In the genomic region with DNA sequence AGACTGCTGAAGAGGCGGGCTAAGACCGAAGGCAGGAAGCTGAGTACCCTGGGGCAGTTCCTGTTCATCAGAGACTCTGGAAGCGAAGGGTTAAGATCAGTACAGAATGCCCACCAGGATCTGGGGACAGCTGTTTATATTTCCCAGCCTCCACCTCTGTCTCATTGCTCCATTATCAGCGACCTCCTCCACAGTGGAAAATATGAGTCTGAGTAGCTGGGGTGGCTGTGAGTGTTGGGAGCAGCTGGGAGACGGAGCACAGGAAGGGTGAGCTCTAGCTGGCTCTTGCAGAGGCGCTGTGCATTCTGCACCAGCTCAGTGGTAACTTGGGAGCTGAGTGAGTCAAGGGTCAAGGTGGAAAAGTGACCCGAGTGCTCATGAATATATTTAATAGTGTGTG, we compare ENCODE assay signal across 11 mouse cellular contexts.
DNase-seq lines count a peak whose midpoint lies in the region; ATAC-seq lines count a peak whose summit lies in the region.
"Had no signal": no experiment of that assay in that cellular context is flagged by ENCODE, and none has a peak within 500 bp of the region (broad histone marks: within the 10 kb centered on the region; RNA-seq: fewer than 3 reads in every experiment).

No protein-coding gene starts in this region.

- peak overlapping the region; percentile 73 for H3K27ac ChIP-seq in heart, embryonic 10.5 days
- peak overlapping the region; percentile 53 for H3K27ac ChIP-seq in limb, embryonic 12.5 days
- H3K27ac ChIP-seq in neural tube, embryonic 15.5 days (replicated peaks): no peak overlapping the region

- no peak overlapping the region for H3K9ac ChIP-seq in limb, embryonic 12.5 days (replicated peaks)
- no peak overlapping the region for H3K9ac ChIP-seq in neural tube, embryonic 15.5 days (replicated peaks)

- peaks cover 41% of the 10 kb centered on the region for H3K4me1 ChIP-seq in heart, embryonic 10.5 days
- peaks cover 13% of the 10 kb centered on the region for H3K4me1 ChIP-seq in limb, embryonic 12.5 days (replicated peaks)
- H3K4me1 ChIP-seq in neural tube, embryonic 15.5 days: peaks cover 6% of the 10 kb centered on the region

- H3K27me3 ChIP-seq in heart, embryonic 10.5 days (ENCODE audit: insufficient read depth, poor library complexity, severe bottlenecking): no peaks in the 10 kb centered on the region
- no peaks in the 10 kb centered on the region for H3K27me3 ChIP-seq in limb, embryonic 12.5 days
- H3K27me3 ChIP-seq in neural tube, embryonic 15.5 days (replicated peaks): no peaks in the 10 kb centered on the region

- 0 out of 2 replicates have a peak overlapping the region, but pooled peaks have one; percentile 15 for H3K4me2 ChIP-seq in limb, embryonic 12.5 days
- H3K4me2 ChIP-seq in neural tube, embryonic 15.5 days: no peak overlapping the region

- no peaks in the 10 kb centered on the region for H3K36me3 ChIP-seq in heart, embryonic 10.5 days
- H3K36me3 ChIP-seq in limb, embryonic 12.5 days: no peaks in the 10 kb centered on the region
- no peaks in the 10 kb centered on the region for H3K36me3 ChIP-seq in neural tube, embryonic 15.5 days

- WGBS in heart, embryonic 10.5 days: 26% methylated on average over 7 of the region's 7 CpGs
- 29% methylated on average over 7 of the region's 7 CpGs for WGBS in limb, embryonic 12.5 days
- 66% methylated on average over 7 of the region's 7 CpGs for WGBS in neural tube, embryonic 15.5 days

- no peaks in the 10 kb centered on the region for H3K9me3 ChIP-seq in heart, embryonic 10.5 days
- no peaks in the 10 kb centered on the region for H3K9me3 ChIP-seq in limb, embryonic 12.5 days
- H3K9me3 ChIP-seq in neural tube, embryonic 15.5 days (replicated peaks): no peaks in the 10 kb centered on the region

- no peak overlapping the region for H3K4me3 ChIP-seq in heart, embryonic 10.5 days
- H3K4me3 ChIP-seq in limb, embryonic 12.5 days (replicated peaks): no peak overlapping the region
- H3K4me3 ChIP-seq in neural tube, embryonic 15.5 days (replicated peaks): no peak overlapping the region

- peak; percentile 75 for ATAC-seq in limb, embryonic 12.5 days (ENCODE audit: insufficient number of reproducible peaks, insufficient read depth, low FRiP score, low TSS enrichment, low read depth)
- no peak for ATAC-seq in neural tube, embryonic 15.5 days (ENCODE audit: low FRiP score)

- DNase-seq in adrenal gland, postnatal 10 days: peak; percentile 26
- DNase-seq in adrenal gland, adult 2 months: no peak
- peak; percentile 8 for DNase-seq in CD4-positive helper T cell, adult 2 months (ENCODE audit: low read depth, low spot score)
- DNase-seq in heart, embryonic 10.5 days (ENCODE audit: low spot score): peak; percentile 83
- no peak for DNase-seq in right cerebral cortex, adult 2 months (ENCODE audit: low spot score in 2 of 2)
- DNase-seq in urinary bladder, postnatal 10 days (ENCODE audit: low spot score): no peak
- DNase-seq: cerebellum, adult 9-11 months; midbrain, embryonic 14.5 days; right cerebral cortex, postnatal 14 days had no signal

Comparison
In these comparisons a context has a peak if more than half of its experiments do, and no peak if none do; other contexts are left out.
1. DNase-seq: peak in adrenal gland, postnatal 10 days (single experiment), CD4-positive helper T cell, adult 2 months (single experiment) and heart, embryonic 10.5 days (single experiment); none in adrenal gland, adult 2 months (single experiment), right cerebral cortex, adult 2 months (0 of 2) and urinary bladder, postnatal 10 days (single experiment).